15 mouse cellular contexts compared by ENCODE assay signal in genomic region chr1:191950611-191951010, GRCm38 (mm10). TPM values are rescaled to one million over a fixed set of nuclear protein-coding genes. Genes with fewer than 3 reads are reported as not detected.
"Had no signal": no experiment of that assay in that cellular context is flagged by ENCODE, and none has a peak within 500 bp of the region (broad histone marks: within the 10 kb centered on the region; RNA-seq: fewer than 3 reads in every experiment).

No protein-coding gene starts in this region.

- H3K4me1 ChIP-seq: kidney, embryonic 15.5 days; limb, embryonic 15.5 days; midbrain, embryonic 15.5 days; neural tube, embryonic 12.5 days had no signal

- H3K9ac ChIP-seq: kidney, embryonic 15.5 days; limb, embryonic 15.5 days; liver, embryonic 12.5 days; lung, embryonic 14.5 days; midbrain, embryonic 15.5 days; neural tube, embryonic 12.5 days; stomach, embryonic 15.5 days had no signal

- H3K36me3 ChIP-seq: kidney, embryonic 15.5 days; limb, embryonic 15.5 days; liver, embryonic 12.5 days; midbrain, embryonic 15.5 days; neural tube, embryonic 12.5 days; stomach, embryonic 15.5 days had no signal

- H3K27ac ChIP-seq: kidney, embryonic 15.5 days; limb, embryonic 15.5 days; liver, embryonic 12.5 days; midbrain, embryonic 15.5 days; neural tube, embryonic 12.5 days; stomach, embryonic 15.5 days had no signal

- ATAC-seq: intestine, embryonic 16.5 days; liver, embryonic 12.5 days; midbrain, embryonic 15.5 days had no signal

- DNase-seq: kidney, adult 2 months; kidney, postnatal 14 days; lung, embryonic 14.5 days; lung, postnatal 4 days; thymus, postnatal 36 days had no signal

- H3K9me3 ChIP-seq: kidney, embryonic 15.5 days; limb, embryonic 15.5 days; liver, embryonic 12.5 days; midbrain, embryonic 15.5 days; neural tube, embryonic 12.5 days; stomach, embryonic 15.5 days had no signal

- H3K4me2 ChIP-seq: kidney, embryonic 15.5 days; limb, embryonic 15.5 days; liver, embryonic 12.5 days; lung, embryonic 14.5 days; midbrain, embryonic 11.5 days; midbrain, embryonic 15.5 days; neural tube, embryonic 12.5 days; stomach, embryonic 15.5 days had no signal

- H3K27me3 ChIP-seq: kidney, embryonic 15.5 days; limb, embryonic 15.5 days; midbrain, embryonic 15.5 days; neural tube, embryonic 12.5 days; stomach, embryonic 15.5 days had no signal

- H3K4me3 ChIP-seq: kidney, embryonic 15.5 days; limb, embryonic 15.5 days; liver, embryonic 12.5 days; midbrain, embryonic 15.5 days; neural tube, embryonic 12.5 days; stomach, embryonic 15.5 days had no signal

RNA-seq across cellular contexts. Expression of gene Rd3, which starts 26.6 kb away (rescaled TPM):
- total RNA-seq: monocyte, adult 5-6 weeks had no signal
- polyA plus RNA-seq: limb, embryonic 11.5 days had no signal
